Mouse (Mus musculus): ENCODE measurements around the gene Gm10750.
"Not testable (repeated sequence)": the region's sequence is repeated elsewhere in the genome, so short reads cannot be mapped to it uniquely, and the experiment has no call there.

Gm10750 gene

DNA sequence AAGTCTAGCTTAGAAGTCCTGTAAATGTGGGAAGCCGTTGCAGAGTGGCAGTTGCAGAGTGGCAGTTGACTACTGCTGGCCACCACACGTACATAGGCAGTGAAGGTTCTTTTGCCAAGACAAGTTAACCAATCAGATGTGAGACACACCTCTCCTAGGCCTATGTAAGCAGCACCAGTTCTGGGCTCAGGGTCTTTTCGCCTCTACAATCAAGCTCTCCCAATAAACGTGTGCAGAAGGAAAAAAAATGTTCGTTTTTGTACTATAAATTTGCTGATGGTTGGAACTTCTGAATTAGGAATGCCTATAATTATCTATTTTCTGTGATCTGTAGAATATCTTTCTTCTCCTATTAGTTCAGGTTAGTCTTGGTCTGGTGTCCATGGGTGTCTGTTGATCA is at the start of gene Gm10750:
TSS of gene Gm10750 (minus strand) at position 101 of the 400 bp plus-strand sequence.
- DNase-seq (ENCODE audit: low spot score in 2 of 2), result not testable (repeated sequence)

DNA sequence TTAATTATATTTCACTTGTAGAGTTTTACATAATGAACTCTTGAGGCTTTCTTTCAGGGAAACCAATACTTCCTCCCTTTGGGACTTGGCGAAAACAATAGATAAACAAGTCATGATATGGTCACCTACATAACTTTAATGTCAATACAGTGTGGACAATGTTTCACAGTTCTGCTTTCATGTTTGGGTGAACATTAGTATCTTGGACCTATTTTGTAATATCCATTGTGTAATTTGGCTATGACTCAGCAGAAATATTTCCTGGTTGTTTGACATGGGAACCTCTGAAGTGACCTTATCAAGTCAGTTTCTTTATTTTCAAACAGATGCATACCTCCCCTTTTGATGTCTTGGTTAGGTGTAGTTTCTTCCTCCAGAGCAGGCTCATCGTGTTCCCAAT is 12.2 kb downstream of the Gm10750 start:
- no peak for DNase-seq (ENCODE audit: low spot score in 2 of 2)

DNA sequence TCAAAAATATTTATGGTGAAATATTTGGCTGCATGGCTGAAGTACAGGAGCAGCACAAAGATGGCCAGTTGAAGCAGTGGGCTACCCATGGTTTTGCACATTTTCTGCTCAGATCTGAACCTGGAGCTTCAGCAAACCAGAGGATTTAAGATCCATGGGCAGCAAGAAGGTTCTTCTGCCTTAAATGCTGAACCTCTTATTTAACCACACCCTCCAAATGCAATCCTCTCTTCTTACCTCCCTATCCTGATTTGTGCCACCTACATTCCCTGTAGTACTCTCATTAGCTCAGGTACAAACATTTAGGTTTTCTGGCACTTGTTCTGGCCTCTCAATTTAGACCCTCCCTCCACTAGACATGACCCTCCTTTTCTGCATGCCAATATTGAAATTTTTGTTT is 13.9 kb downstream of the Gm10750 start, which contains the start of gene Gm1330:
TSS of gene Gm1330 (minus strand) at position 101 of the 400 bp plus-strand sequence.
- DNase-seq (ENCODE audit: low spot score in 2 of 2), result no peak

DNA sequence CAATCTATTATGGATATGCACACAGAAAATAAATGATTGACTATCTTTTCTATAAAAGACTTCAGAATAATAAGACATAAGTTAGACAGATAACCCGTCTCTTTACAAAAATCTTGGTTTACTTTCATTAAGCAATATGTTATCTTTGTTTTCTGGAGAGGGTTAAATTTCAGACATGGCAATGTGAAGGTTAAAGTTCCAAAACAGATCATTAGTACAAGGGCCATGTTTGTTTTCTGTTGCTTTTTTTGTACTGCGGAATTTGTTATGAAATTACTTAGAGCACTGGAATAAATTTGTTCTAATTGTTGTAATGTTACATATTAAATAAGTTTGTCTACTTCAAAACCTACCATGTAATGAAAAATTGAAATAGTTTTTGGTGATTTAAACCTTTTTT is 21.9 kb downstream of the Gm10750 start:
- DNase-seq (ENCODE audit: low spot score in 2 of 2), result no peak
